Mouse (Mus musculus) mouse embryonic stem cell (cell line): ENCODE data around the gene Lor.

Source experiments
- in situ Hi-C, 2 experiments: fragments of 300-500 bp; cut with MboI; formaldehyde crosslinking; loops; 1 replicate in 1 of 2; 3 replicates in 1 of 2; pipeline ENCODE4 v1.14.3; 2019 to 2020; ENCODE audit warnings: low sequenced_read_pairs in 2 of 2, low pct_unique_long_range_greater_than_20kb in 1 of 2, mixed read lengths in 1 of 2; ENCODE audit not compliant: unreplicated experiment in 1 of 2

Gene Lor

DNA sequence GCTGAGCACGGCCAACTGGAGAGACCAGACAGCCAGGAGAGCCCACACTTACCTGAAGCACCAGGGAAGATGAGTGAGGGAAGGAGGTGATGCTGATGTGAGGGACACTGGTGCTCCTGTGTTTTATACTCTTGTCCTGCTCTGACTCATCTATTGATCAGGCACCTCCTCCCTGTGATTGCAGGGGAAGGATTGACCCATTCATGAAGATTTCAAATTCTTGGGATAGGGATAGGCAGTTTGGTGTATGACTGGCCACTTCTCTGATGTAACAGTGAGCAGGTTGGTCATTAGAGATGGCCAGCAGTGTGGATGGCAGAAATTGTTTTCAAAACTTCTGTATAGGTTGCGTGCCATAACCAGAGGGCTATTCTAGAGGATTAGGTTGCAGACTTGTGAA, at the start of gene Lor:
TSS of gene Lor (minus strand) at position 101 of the 400 bp plus-strand sequence.
- in situ Hi-C loops: no loop called here

DNA sequence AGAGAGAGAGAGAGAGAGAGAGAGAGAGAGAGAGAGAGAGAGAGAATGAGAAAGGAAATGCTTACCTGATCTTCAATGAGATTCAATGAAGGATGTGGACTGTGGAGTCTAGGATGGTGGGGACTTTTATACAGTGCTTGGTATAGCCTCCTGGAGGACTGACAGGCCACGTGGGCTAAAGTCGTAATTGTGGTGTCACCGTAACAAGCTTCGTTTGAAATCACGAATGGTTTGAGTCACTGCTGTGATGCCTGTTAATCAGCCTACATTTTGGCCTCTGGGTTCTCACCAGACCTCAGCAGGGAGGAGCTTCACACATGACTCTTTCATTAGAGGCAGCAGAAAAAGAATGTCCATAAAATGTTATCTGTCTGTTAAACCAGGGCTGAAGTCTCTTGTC, 40.9 kb upstream of the Lor start, which contains the start of gene Prr9:
TSS of gene Prr9 (minus strand) at position 101 of the 400 bp plus-strand sequence.
- in situ Hi-C loops: no loop called here

DNA sequence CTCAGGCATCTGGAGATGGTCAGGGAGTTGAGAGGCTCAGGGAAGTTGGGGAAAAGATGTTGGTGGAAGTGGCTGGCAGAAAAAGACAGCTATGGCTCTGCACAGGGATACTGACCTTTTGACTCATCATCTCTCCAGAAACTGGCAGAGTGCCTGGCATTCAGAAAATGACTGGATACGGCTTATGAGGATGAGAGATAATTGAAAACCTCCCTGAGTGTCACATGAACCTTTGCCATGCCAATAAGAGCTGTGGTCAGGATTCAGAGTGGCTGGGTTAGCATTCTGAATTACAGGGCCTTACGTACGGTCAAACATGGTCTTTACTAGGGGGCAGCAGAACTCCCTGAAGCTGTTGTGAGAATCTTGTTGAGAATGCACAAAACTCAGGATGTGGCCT, 38.0 kb upstream of the Lor start:
- in situ Hi-C loops: no loop called here

DNA sequence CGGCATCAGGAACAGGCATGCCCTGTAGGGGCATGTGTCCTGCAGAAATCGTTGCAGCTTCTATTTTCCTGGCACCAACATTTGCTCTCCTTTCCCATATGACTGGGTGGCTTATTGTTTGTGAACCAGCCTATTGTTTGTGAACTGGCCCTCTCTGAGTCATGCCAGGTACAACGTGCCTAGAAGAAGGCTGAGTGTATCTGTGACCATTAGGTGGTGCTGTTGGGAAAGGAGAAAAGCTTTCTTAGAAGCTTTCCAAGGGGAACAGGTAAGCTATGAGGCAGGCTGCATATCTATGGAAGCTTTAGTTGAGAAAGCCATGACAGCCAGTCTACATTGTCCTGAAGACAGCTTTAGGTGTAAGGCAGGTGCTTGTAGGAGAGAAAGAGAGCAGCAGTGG, 35.0 kb upstream of the Lor start:
- in situ Hi-C loops: no loop called here

DNA sequence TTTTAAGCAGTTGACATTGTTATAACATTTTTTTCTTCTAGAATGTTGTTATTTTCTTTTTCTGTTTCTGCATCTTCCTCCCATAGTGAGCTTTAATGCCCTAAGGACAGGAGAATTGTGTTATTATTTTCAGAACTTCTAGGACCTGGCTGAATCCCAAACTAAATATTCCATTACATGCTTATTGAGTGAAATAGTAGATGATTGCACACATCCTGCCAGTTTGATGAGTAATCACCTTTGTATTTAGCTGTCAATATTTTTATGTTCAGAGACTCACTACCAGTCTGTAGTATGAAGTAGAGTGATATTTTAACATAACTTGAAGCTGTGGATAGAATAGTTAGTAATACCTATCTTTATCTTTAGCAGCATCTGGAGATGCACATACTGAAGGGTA, 28.6 kb upstream of the Lor start:
- in situ Hi-C loops: no loop called here

DNA sequence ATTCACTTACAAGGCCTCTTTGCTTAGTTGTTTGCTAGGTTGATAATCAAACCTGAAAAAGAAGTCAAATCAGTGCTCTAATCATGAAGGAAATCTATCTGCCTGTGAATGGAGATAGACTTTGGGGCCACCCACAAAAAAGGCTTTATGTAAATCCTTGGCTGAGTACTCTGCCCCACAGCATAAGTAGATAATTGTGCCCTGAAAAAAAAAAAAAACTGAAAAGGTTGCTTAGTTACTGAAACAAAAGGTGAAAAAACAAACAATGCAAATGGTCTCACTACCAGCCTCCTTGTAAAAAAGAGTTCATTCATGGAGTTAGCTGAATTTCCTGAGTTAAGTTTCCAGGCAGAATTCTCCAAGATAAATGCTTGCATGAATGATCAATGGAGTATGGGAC, 27.8 kb upstream of the Lor start:
- in situ Hi-C loops: no loop called here

DNA sequence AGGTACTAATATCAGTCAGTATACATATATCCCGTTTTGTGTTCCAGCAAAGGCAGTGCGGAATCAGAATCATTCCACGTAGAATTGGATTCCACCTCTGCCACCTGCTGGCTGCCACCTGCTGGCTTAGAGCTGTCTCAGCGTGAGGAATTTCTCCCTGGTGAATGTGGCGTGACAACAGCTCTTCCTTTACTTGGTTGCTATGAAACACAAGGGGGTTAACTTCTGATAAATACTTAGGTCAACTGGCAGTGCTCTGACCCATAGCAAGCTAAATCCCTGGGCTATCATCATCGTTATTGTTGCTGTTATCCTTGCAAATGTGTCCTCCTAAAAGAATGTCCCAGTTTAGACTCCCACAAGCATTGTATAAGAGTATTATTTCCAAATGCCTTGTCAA, 23.6 kb upstream of the Lor start:
- in situ Hi-C loops: no loop called here

DNA sequence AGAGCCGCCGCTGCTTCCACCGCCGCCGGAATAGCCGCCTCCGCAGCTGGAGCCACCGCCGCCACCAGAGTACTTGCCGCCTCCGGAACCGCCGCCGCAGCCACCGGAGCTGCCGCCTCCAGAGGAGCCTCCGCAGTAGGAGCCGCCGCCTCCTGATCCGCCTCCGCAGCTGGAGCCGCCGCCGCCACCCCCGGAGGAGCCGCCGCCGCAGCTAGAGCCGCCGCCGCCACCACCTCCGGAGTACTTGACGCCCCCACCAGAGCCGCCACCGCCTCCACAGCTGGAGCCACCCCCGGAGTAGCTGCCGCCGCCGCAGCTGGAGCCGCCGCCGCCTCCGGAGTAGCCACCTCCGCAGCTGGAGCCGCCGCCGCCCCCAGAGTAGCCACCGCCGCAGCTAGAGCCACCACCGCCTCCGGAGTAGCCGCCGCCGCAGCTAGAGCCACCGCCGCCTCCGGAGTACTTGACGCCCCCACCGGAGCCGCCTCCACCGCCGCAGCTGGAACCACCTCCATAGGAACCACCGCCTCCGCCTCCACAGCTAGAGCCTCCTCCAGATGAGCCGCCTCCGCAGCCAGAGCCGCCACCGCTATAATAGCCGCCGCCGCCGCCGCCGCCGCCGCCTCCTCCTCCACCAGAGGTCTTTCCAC, 1.5 kb downstream of the Lor start:
- in situ Hi-C loops: no loop called here

DNA sequence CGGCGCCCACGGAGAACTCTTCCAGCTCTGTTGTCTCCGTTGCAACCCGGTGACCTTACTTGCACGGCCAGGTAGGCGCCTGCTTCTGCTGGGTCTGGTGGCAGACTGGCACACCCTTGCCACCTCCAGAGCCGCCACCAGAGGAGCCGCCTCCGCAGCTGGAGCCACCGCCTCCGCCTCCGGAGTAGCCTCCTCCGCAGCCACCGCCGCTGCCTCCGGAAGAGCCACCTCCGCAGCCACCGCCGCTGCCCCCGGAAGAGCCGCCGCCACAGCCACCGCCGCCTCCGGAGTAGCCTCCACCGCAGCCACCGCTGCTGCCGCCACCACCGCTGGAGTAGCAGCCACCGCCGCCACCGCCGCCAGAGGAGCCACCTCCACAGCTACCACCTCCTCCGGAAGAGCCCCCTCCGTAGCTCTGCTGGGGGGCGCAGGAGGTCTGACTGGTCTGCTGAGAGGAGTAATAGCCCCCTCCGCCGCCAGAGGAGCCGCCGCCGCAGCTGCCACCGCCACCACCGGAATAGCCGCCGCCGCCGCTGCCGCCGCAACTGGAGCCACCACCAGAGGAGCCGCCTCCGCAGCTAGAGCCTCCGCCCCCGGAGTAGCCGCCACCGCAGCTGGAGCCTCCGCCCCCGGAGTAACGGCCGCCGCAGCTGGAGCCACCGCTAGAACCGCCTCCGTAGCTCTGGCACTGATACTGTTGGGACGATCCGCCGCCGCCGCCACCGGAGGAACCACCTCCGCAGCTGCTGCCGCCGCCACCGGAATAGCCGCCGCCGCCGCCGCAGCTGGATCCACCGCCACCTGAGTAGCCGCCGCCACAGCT, 2.3 kb downstream of the Lor start:
- in situ Hi-C loops: no loop called here

DNA sequence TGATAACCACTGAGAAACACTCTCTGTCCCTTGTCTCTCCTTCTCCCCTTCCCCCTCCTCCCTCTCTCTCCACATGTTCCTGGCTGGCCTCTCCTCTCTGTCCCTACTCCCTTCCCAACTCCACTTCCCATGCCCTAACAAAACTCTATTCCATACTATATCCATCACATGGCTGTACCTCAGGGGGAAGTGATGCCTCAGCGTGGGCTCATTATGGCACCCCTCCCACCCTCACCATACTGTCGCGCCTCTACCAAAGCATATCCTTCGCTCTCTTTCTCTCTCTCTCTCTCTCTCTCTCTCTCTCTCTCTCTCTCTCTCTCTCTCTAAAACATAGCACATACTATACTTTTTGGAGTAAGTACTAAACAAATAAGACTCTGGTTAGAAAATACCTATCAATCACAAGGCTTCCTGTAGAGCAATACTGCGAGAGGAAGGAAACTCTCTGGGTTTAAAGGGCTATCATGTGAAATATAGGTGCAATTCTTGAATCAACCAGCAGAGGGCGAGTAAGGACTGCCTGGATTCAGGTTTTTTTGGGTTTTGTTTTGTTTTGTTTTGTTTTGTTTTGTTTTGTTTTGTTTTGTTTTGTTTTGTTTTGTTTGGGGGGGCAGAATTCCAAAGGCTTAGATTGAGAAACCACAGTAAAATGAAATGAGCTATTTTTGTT, 32.4 kb downstream of the Lor start:
- in situ Hi-C loops: no loop called here

DNA sequence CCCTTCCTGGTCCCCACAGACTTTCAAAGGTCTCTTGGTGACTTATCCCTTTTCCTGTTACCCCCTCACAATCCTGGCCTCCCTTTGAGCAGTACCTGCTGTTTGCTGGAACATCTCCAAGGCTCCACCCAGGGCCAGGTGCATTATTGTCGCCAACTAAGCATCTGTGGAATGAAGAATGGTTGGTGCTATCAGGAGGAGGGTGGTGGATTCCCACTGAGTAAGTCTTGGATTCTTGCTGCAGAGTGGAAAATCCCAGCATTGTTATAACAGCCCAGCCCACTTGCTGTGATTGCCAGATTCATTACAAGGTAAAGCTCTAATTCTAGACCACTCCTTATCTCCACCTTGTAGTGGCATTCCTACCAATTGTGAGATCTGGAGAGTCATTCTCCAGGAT, 49.0 kb downstream of the Lor start:
- in situ Hi-C loops: no loop called here

DNA sequence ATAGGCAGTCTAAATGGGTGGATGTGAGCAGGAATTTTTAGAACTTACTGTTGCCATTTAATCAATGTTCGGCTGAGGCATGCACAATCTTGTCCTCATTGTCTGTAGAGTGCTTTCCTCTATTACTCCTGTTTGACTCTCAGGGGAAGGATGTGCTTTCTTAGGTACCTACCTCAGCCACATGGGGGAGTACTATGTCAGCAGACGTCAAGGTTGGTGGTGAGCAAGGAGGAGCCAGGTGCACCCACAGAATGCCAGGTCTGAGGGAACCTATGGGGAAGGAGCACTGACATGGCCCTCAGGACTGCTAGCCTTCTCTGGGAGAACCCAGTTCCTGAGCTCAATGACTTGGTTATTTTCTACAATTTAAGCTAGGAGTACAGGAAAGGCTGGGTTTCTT, 49.7 kb downstream of the Lor start:
- in situ Hi-C loops: no loop called here
